Mouse (Mus musculus) urinary bladder, postnatal 0 days (tissue): Measurements from ENCODE around the gene Gmppb. TPM values are rescaled to one million over a fixed set of nuclear protein-coding genes. Genes with fewer than 3 reads are reported as not detected.

ENCODE experiments used
- microRNA-seq: library from miRNA; unstranded; fragments of <30 nt; microRNA quantifications from one replicate; pipeline ENCODE4, GENCODE M21; 2016
- polyA plus RNA-seq: library from polyadenylated mRNA; unstranded; fragments of >200 nt; fragmentation: Nextera tagmentation; extraction: Ambion mirVana; gene quantifications from 2 replicates; pipeline ENCODE4 v1.2.1, GENCODE M21; 2015

Gmppb gene
- 38.2 and 45.6 TPM in 2 replicates for polyA plus RNA-seq

GRCm38 (mm10) chr9:108049016-108049455, at the start of gene Gmppb:
TSS of gene Gmppb (plus strand) at chr9:108049242.

GRCm38 (mm10) chr9:108001922-108002770, 46.9 kb upstream of the Gmppb start, which contains the start of gene Ip6k1:
TSS of gene Ip6k1 (plus strand) at chr9:108002501.

GRCm38 (mm10) chr9:108052885-108053664, 4.0 kb downstream of the Gmppb start, which contains the start of gene Amigo3:
TSS of gene Amigo3 (plus strand) at chr9:108053159.

GRCm38 (mm10) chr9:108080168-108080567, 31.1 kb downstream of the Gmppb start, which contains the start of gene Mst1:
TSS of gene Mst1 (plus strand) at chr9:108080436.

GRCm38 (mm10) chr9:108082988-108083431, 34.0 kb downstream of the Gmppb start, which contains the start of gene Rnf123:
TSS of gene Rnf123 (minus strand) at chr9:108083346.

GRCm38 (mm10) chr9:108094184-108094941, 45.3 kb downstream of the Gmppb start, which contains the start of gene Apeh:
TSS of gene Apeh (minus strand) at chr9:108094606.

Small RNA genes lying within 50 kb of the gene (microRNA-seq; reads per million reads assigned to microRNA genes)
- not detected for gene Mir7088

Other genes with a start within 250 kb of the Gmppb start
- 31.5 and 34.2 TPM in 2 replicates for gene Rbm6, start 176.0 kb upstream of the Gmppb start, polyA plus RNA-seq
- 10.4 and 11.5 TPM in 2 replicates for gene Mon1a, start 161.1 kb upstream of the Gmppb start, polyA plus RNA-seq
- gene Mst1r, start 142.4 kb upstream of the Gmppb start, polyA plus RNA-seq = 7.8 and 9.4 TPM in 2 replicates
- gene Actl11, start 120.8 kb upstream of the Gmppb start, polyA plus RNA-seq = not detected in 2 replicates
- 0.16 and 0.28 TPM in 2 replicates for gene Camkv, start 113.6 kb upstream of the Gmppb start, polyA plus RNA-seq
- 3.9 and 4.5 TPM in 2 replicates for gene Traip, start 99.1 kb upstream of the Gmppb start, polyA plus RNA-seq
- gene Uba7, start 73.7 kb upstream of the Gmppb start, polyA plus RNA-seq = 14.7 and 18.3 TPM in 2 replicates
- 0.31 and 0.41 TPM in 2 replicates for gene Gm20661, start 66.2 kb upstream of the Gmppb start, polyA plus RNA-seq
- gene Inka1, start 63.4 kb upstream of the Gmppb start, polyA plus RNA-seq = 19.3 and 23.9 TPM in 2 replicates
- gene Cdhr4, start 56.7 kb upstream of the Gmppb start, polyA plus RNA-seq = 0.45 and 0.70 TPM in 2 replicates
- gene Gm20662, start 52.9 kb upstream of the Gmppb start, polyA plus RNA-seq = 0.19 TPM in 1 of 2 replicates, not detected in the other
- 23.9 and 26.5 TPM in 2 replicates for gene Ip6k1, start 46.7 kb upstream of the Gmppb start, polyA plus RNA-seq
- 2.6 TPM in 2 replicates for gene Amigo3, start 3.9 kb downstream of the Gmppb start, polyA plus RNA-seq
- 0.93 and 1.1 TPM in 2 replicates for gene Mst1, start 31.2 kb downstream of the Gmppb start, polyA plus RNA-seq
- 19.7 and 24.9 TPM in 2 replicates for gene Rnf123, start 34.1 kb downstream of the Gmppb start, polyA plus RNA-seq
- gene Apeh, start 45.4 kb downstream of the Gmppb start, polyA plus RNA-seq = 36.0 and 39.2 TPM in 2 replicates
- gene Bsn, start 141.1 kb downstream of the Gmppb start, polyA plus RNA-seq = 0.39 and 0.42 TPM in 2 replicates
- gene Dag1, start 214.7 kb downstream of the Gmppb start, polyA plus RNA-seq = 81.3 and 103 TPM in 2 replicates
- gene Nicn1, start 241.2 kb downstream of the Gmppb start, polyA plus RNA-seq = 37.6 and 38.5 TPM in 2 replicates
- 14.0 and 15.7 TPM in 2 replicates for gene Amt, start 247.6 kb downstream of the Gmppb start, polyA plus RNA-seq